Mouse (Mus musculus): ENCODE measurements at regions not wholly inside any gene's neighbourhood (a gene's known extent, or its start where the extent isn't known, plus 50 kb on each side); places are given as distances from the start of the nearest gene placed in this dataset.

DNA sequence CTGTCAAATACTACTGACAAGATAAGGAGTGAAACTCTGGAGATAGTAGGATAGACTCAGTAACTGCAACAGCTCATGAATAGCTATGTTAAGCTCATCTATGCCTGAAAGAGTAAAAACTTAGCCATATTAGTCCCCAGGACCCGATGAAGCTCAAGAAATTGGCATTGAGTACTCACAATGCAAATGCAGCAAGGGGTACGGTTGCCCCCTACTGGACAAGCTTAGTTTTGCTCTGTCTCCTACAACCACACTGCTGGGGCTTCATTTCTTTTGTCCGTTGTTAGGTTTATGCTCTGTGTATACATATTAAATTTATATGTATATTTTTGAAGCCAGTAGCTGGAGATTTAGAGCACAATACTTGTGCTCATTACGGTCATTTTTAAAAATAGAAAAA lies 74.4 kb upstream of the Mup5 start:
- 88% methylated on average over 4 of the region's 4 CpGs for WGBS

DNA sequence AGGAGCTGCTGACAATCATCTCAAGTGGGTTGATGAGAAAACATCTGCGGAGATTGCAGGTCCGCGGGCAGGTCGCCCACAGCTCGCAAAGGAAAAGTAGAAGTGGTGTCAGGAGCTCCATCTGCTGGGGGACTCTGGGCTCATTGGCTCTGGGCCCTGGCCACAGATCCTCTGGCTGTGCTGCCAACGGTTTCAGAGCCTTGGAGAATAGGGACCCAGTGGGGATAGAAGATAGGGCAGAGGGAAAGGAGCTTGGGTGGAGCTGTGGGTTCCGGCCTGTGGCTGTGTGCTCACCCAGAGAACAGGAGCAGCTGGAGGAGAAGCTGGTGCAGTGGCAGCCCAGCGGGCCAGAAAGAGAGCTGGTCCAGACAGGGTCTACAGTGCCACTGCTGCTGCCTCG lies 67.1 kb upstream of the Mup5 start:
- H3K4me2 ChIP-seq (replicated peaks; ENCODE audit: low read depth, low read length), result no peak overlapping the region
- WGBS, result 86% methylated on average over 9 of the region's 9 CpGs
- DNase-seq (ENCODE audit: low spot score) (no peak), ATAC-seq (ENCODE audit: low FRiP score) (no peak)
- H3K27ac ChIP-seq (ENCODE audit: low read depth, low read length), result no peak overlapping the region
- no peaks in the 10 kb centered on the region for H3K36me3 ChIP-seq (ENCODE audit: control insufficient read depth, insufficient read depth, low read length)
- H3K4me3 ChIP-seq (ENCODE audit: low read depth, low read length), result no peak overlapping the region
- no peak overlapping the region for H3K9ac ChIP-seq (ENCODE audit: low read depth, low read length)
- H3K9me3 ChIP-seq (ENCODE audit: control insufficient read depth, low read length), result no peaks in the 10 kb centered on the region; the same call in 1 of the 2 replicates
- no peaks in the 10 kb centered on the region for H3K27me3 ChIP-seq (ENCODE audit: control insufficient read depth, insufficient read depth, low read length)
- no peaks in the 10 kb centered on the region for H3K4me1 ChIP-seq (replicated peaks; ENCODE audit: control insufficient read depth, insufficient read depth, low read length)

More for the DNA sequence above, 74.4 kb upstream of the Mup5 start:
- Histone ChIP-seq H3K9me3 (ENCODE audit: control insufficient read depth, low read length) (no peaks in the 10 kb centered on the region), H3K27me3 (ENCODE audit: control insufficient read depth, insufficient read depth, low read length) (no peaks in the 10 kb centered on the region), H3K4me2 (replicated peaks; ENCODE audit: low read depth, low read length) (no peak overlapping the region), H3K4me1 (replicated peaks; ENCODE audit: control insufficient read depth, insufficient read depth, low read length) (no peaks in the 10 kb centered on the region), H3K4me3 (ENCODE audit: low read depth, low read length) (no peak overlapping the region), H3K27ac (ENCODE audit: low read depth, low read length) (no peak overlapping the region), H3K9ac (ENCODE audit: low read depth, low read length) (no peak overlapping the region), H3K36me3 (ENCODE audit: control insufficient read depth, insufficient read depth, low read length) (no peaks in the 10 kb centered on the region)
- DNase-seq (ENCODE audit: low spot score), result peak; percentile 4
- no peak for ATAC-seq (ENCODE audit: low FRiP score)

DNA sequence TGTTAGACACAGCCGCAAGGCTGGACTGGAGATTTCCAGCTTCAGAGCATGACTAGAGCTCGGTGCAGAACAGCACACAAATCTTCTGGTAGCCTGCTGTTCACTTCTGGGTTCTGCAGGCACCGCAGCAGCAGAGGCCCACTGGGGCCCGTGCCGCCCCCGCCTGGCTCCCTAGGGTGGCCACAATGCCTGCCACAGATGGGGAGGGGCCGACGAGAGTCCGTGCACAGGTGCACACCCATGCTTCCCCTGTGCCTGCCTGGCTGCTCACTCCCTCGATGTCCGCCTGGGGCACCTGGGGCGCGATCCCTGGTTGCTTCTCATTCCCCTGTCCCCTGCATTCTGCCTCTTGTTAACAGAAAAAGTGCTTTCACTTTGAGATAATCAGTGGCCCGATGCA lies 63.2 kb upstream of the Mup5 start:
- 93% methylated on average over 14 of the region's 14 CpGs for WGBS

DNA sequence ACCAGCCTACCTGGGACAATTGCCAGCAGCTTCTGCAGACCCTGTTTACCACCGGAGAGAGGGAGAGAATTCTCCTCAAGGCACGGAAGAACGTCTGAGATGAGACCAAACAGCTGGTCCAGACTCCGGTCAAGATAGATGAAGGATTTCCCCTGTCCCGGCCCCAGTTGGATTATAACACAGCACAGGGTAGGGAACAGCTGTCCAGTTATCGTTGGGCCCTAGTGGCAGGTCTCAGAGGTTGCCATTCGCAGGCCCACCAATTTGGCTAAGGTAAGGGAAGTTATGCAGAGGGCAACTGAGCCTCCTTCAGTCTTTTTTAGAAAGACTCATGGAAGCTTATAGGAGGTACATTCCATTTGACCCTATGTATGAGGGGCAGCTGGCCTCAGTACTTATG lies 62.1 kb upstream of the Mup5 start:
- Histone ChIP-seq H3K27ac (ENCODE audit: low read depth, low read length) (no peak overlapping the region), H3K9ac (ENCODE audit: low read depth, low read length) (no peak overlapping the region), H3K27me3 (ENCODE audit: control insufficient read depth, insufficient read depth, low read length) (no peaks in the 10 kb centered on the region), H3K36me3 (ENCODE audit: control insufficient read depth, insufficient read depth, low read length) (no peaks in the 10 kb centered on the region), H3K4me2 (replicated peaks; ENCODE audit: low read depth, low read length) (no peak overlapping the region), H3K9me3 (ENCODE audit: control insufficient read depth, low read length) (no peaks in the 10 kb centered on the region; the same call in 1 of the 2 replicates), H3K4me1 (replicated peaks; ENCODE audit: control insufficient read depth, insufficient read depth, low read length) (no peaks in the 10 kb centered on the region), H3K4me3 (ENCODE audit: low read depth, low read length) (no peak overlapping the region)
- WGBS, result 90% methylated on average over 7 of the region's 7 CpGs
- ATAC-seq (ENCODE audit: low FRiP score) (no peak), DNase-seq (ENCODE audit: low spot score) (no peak)

More for the DNA sequence above, 63.2 kb upstream of the Mup5 start:
- Histone ChIP-seq H3K36me3 (ENCODE audit: control insufficient read depth, insufficient read depth, low read length) (no peaks in the 10 kb centered on the region), H3K4me1 (replicated peaks; ENCODE audit: control insufficient read depth, insufficient read depth, low read length) (no peaks in the 10 kb centered on the region), H3K27ac (ENCODE audit: low read depth, low read length) (no peak overlapping the region), H3K27me3 (ENCODE audit: control insufficient read depth, insufficient read depth, low read length) (no peaks in the 10 kb centered on the region), H3K9ac (ENCODE audit: low read depth, low read length) (no peak overlapping the region), H3K4me3 (ENCODE audit: low read depth, low read length) (no peak overlapping the region), H3K9me3 (ENCODE audit: control insufficient read depth, low read length) (no peaks in the 10 kb centered on the region; the same call in 1 of the 2 replicates), H3K4me2 (replicated peaks; ENCODE audit: low read depth, low read length) (no peak overlapping the region)
- ATAC-seq (ENCODE audit: low FRiP score) (no peak), DNase-seq (ENCODE audit: low spot score) (no peak)
